ENCODE assay signal across 14 mouse cellular contexts in genomic region chr3:143264132-143264531, GRCm38 (mm10).
DNase-seq lines count a peak whose midpoint lies in the region.
"Had no signal": no experiment of that assay in that cellular context is flagged by ENCODE, and none has a peak within 500 bp of the region (broad histone marks: within the 10 kb centered on the region; RNA-seq: fewer than 3 reads in every experiment).

No protein-coding gene starts in this region.

- DNase-seq in layer of hippocampus, adult 11-12 months (ENCODE audit: low spot score) = peak; percentile 41
- DNase-seq in layer of hippocampus, postnatal 10 days (ENCODE audit: low spot score in 2 of 2) = no peak
- DNase-seq in right cerebral cortex, adult 2 months (ENCODE audit: low spot score in 2 of 2) = peak; percentile 39 to 50
- no peak for DNase-seq in right cerebral cortex, postnatal 14 days
- peak; percentile 58 to 60 for DNase-seq in left cerebral cortex, postnatal 36 days (ENCODE audit: low spot score in 2 of 2)
- DNase-seq in cerebellum, postnatal 14 days = no peak
- no peak for DNase-seq in adrenal gland, postnatal 4 days (ENCODE audit: low spot score in 2 of 2)
- DNase-seq: adrenal gland, postnatal 10 days; cerebellum, adult 11 months; cerebellum, postnatal 25 days; embryo, embryonic 11 days; gastrocnemius, postnatal 36 days; kidney, adult 18-20 months; thymus, postnatal 36 days had no signal

- intact Hi-C loops in left cerebral cortex, postnatal 36 days (cut with DNase I) = loop anchor here (2.0 to 10.0 kb wide), 2 partner anchors 53 to 331 kb away; no protein-coding TSS in a partner anchor

Comparison
In these comparisons a context has a peak if more than half of its experiments do, and no peak if none do; other contexts are left out.
1. DNase-seq: peak in layer of hippocampus, adult 11-12 months (single experiment), right cerebral cortex, adult 2 months (2 of 2) and left cerebral cortex, postnatal 36 days (2 of 2); none in layer of hippocampus, postnatal 10 days (0 of 2), right cerebral cortex, postnatal 14 days (single experiment), cerebellum, postnatal 14 days (0 of 2) and adrenal gland, postnatal 4 days (0 of 2).